Mouse (Mus musculus): ENCODE measurements around the gene Mta3. TPM values are rescaled to one million over a fixed set of nuclear protein-coding genes. Genes with fewer than 3 reads are reported as not detected.

The Mta3 gene
- polyA plus RNA-seq, 1 experiment, result 33.0 TPM

DNA sequence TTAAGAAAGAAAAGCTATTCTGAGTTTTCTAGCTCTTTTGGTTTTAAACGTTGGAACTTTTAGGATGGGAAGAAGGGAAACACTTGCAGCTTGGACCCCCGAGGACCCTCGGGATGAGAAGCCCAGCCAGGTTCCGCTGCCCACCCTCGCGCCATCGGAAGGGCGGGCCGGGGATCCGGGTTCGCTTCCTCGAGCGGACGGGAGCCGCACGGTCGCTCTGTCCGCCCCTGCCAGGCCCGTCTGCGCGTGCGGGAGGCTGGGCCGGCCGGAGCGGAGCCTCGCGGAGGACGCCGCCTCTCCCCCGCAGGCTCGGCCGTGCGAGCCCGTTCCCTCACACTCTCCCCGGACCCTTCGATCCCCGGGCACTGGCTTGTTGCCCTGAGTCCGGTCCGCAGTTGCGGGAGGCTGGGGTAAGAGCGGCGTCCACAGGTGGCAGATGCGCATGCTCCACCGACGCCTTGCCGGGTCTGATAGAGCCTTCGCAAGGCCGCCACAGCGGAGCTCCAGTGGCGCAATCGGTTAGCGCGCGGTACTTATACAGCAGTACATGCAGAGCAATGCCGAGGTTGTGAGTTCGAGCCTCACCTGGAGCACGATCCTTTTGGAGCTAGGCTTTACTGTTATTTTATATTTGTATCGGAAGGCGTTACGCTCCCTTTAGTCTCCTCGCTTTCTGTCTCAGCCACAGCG, 155.6 kb downstream of the Mta3 start:
- TF ChIP-seq POLR2A (IDR thresholded peaks at IDR 0.05; ENCODE audit: low read depth, low read length) (no peak), CTCF (conservative IDR thresholded peaks at IDR 0.05; ENCODE audit: insufficient read depth, insufficient read length, low read depth, low read length) (no peak)
- Histone ChIP-seq H3K27me3 (replicated peaks; ENCODE audit: control insufficient read depth, insufficient read depth, low read length) (no peaks in the 10 kb centered on the region), H3K27ac (ENCODE audit: insufficient read depth, low read depth, low read length) (peak overlapping the region; percentile 88), H3K4me3 (ENCODE audit: insufficient read depth, low read depth, low read length) (peak overlapping the region; percentile 80), H3K4me1 (ENCODE audit: control insufficient read depth, insufficient read depth, low read length) (no peaks in the 10 kb centered on the region; the same call in 1 of the 2 replicates), H3K36me3 (ENCODE audit: control insufficient read depth, insufficient read depth, low read length) (no peaks in the 10 kb centered on the region)
- under 1% methylated on average over 62 of the region's 62 CpGs for WGBS
- peak; percentile 98 for DNase-seq

DNA sequence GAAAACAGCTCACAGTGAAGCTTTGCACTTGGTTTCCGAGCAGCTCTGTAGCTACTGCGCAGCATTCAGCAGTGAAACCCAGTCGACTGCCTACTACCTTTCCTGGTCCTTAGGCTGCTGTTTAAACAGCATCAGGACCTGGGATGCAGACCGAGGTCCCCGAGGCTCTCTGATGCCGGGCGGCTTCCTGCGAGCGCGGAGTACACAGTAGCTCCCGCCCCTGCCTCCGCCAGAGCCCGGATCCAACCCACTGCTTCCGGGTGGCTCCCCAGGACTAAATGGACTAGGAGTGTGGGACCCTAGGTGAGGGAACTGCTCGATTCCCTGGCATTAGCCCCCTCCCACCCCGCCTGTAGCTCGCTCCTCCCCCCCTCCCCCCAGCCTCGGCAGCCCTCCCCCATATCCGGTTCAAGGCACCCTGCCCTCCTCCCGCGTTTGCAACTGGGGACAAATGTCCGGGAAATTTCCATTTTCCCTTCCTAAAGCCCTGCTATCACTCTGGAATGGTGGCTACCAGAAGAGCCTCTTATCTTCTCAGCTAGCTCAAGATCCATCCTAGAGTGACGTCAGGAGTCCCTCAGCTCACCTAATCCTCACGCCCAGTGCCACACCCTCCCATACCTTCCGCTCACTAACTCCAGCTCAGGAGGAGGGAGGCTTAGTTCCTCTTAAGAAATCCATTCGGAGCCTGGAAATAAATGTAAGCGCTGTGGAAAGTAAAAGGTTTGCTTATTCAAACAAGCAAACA, 156.3 kb downstream of the Mta3 start:
- Histone ChIP-seq H3K27me3 (replicated peaks; ENCODE audit: control insufficient read depth, insufficient read depth, low read length) (no peaks in the 10 kb centered on the region), H3K27ac (ENCODE audit: insufficient read depth, low read depth, low read length) (peak overlapping the region; percentile 88), H3K36me3 (ENCODE audit: control insufficient read depth, insufficient read depth, low read length) (no peaks in the 10 kb centered on the region), H3K4me1 (ENCODE audit: control insufficient read depth, insufficient read depth, low read length) (no peaks in the 10 kb centered on the region; the same call in 1 of the 2 replicates), H3K4me3 (ENCODE audit: insufficient read depth, low read depth, low read length) (peak overlapping the region; percentile 80)
- TF ChIP-seq POLR2A (IDR thresholded peaks at IDR 0.05; ENCODE audit: low read depth, low read length) (peak; percentile 31), CTCF (conservative IDR thresholded peaks at IDR 0.05; ENCODE audit: insufficient read depth, insufficient read length, low read depth, low read length) (no peak)
- DNase-seq, result no peak
- WGBS, result under 1% methylated on average over 26 of the region's 27 CpGs

DNA sequence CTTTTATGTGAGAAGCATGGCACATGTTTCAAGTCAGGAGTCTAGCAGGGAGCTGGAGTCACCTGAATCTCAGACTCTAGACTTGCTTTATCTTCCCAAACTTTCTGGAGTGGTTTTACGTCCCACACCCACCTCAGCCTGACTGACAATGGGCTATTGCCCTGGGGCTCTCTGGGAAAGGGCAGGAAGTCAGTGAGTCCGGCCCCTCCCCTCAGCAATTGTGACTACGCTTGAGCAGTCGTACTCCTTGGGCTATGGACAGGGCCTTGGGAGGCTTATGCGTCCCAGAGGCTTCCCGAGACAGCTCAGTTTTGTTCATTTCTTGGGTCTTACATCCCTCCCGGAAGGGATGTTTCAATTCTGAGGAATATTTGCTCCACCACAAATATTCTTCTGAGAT, 159.4 kb downstream of the Mta3 start:
- H3K4me3 ChIP-seq (ENCODE audit: insufficient read depth, low read depth, low read length), result no peak overlapping the region
- no peak for TF ChIP-seq POLR2A (IDR thresholded peaks at IDR 0.05; ENCODE audit: low read depth, low read length)
- no peak for TF ChIP-seq CTCF (conservative IDR thresholded peaks at IDR 0.05; ENCODE audit: insufficient read depth, insufficient read length, low read depth, low read length)
- no peak overlapping the region for H3K27ac ChIP-seq (ENCODE audit: insufficient read depth, low read depth, low read length)
- H3K27me3 ChIP-seq (replicated peaks; ENCODE audit: control insufficient read depth, insufficient read depth, low read length), result no peaks in the 10 kb centered on the region
- no peak for DNase-seq
- no peaks in the 10 kb centered on the region; the same call in 1 of the 2 replicates for H3K4me1 ChIP-seq (ENCODE audit: control insufficient read depth, insufficient read depth, low read length)
- H3K36me3 ChIP-seq (ENCODE audit: control insufficient read depth, insufficient read depth, low read length), result no peaks in the 10 kb centered on the region
- 60% methylated on average over 7 of the region's 7 CpGs for WGBS

DNA sequence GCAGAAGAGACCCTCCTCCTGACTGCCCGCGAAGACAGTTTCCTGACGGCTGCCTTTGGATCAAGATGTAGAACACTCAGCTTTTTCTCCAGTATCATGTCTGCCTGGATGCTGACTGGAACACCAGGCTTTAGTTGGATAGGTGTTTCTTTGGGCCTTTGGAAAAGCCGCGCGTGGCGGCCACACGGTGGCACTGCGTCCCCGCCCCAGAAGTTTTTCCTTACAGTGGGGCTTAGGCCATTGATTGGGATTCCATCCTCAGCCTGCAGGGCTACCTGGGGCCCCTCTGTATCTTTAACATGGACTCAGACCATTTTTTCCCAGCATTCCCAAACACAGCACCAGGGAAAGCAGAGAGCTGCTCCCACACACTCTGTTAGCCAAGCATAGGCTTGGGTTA, 160.6 kb downstream of the Mta3 start:
- WGBS, result 21% methylated on average over 10 of the region's 10 CpGs
- Histone ChIP-seq H3K36me3 (ENCODE audit: control insufficient read depth, insufficient read depth, low read length) (no peaks in the 10 kb centered on the region), H3K4me3 (ENCODE audit: insufficient read depth, low read depth, low read length) (no peak overlapping the region), H3K27me3 (replicated peaks; ENCODE audit: control insufficient read depth, insufficient read depth, low read length) (no peaks in the 10 kb centered on the region), H3K4me1 (ENCODE audit: control insufficient read depth, insufficient read depth, low read length) (no peaks in the 10 kb centered on the region; the same call in 1 of the 2 replicates), H3K27ac (ENCODE audit: insufficient read depth, low read depth, low read length) (no peak overlapping the region)
- peak; percentile 64 for TF ChIP-seq CTCF (conservative IDR thresholded peaks at IDR 0.05; ENCODE audit: insufficient read depth, insufficient read length, low read depth, low read length)
- no peak for TF ChIP-seq POLR2A (IDR thresholded peaks at IDR 0.05; ENCODE audit: low read depth, low read length)
- DNase-seq, result no peak

DNA sequence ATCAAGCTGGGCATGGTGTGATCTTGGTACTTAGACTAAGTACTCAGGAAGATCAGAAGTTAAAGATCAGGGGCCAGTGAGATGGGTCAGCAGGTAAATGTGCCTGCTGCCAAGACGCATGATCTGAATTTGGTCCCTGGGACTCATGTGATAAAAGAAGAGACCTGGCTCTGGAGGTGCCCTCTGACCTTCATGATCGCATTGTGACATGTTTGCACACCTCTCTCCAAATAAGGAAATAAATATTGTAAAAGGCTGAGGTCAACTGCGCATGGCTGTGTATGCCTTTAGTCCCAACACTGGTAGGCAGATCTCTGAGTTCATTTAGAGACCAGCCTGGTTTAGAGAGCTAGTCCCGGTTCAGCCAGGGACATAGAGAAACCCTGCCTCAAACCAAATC, 164.4 kb downstream of the Mta3 start:
- 93% methylated on average over 4 of the region's 4 CpGs for WGBS
- Histone ChIP-seq H3K27ac (ENCODE audit: insufficient read depth, low read depth, low read length) (no peak overlapping the region), H3K4me3 (ENCODE audit: insufficient read depth, low read depth, low read length) (no peak overlapping the region), H3K4me1 (ENCODE audit: control insufficient read depth, insufficient read depth, low read length) (no peaks in the 10 kb centered on the region), H3K27me3 (replicated peaks; ENCODE audit: control insufficient read depth, insufficient read depth, low read length) (no peaks in the 10 kb centered on the region), H3K36me3 (ENCODE audit: control insufficient read depth, insufficient read depth, low read length) (no peaks in the 10 kb centered on the region)
- TF ChIP-seq CTCF (conservative IDR thresholded peaks at IDR 0.05; ENCODE audit: insufficient read depth, insufficient read length, low read depth, low read length), result no peak
- no peak for TF ChIP-seq POLR2A (IDR thresholded peaks at IDR 0.05; ENCODE audit: low read depth, low read length)
- no peak for DNase-seq

Other genes with a start within 250 kb of the Mta3 start
- gene Cox7a2l, start 188.8 kb upstream of the Mta3 start, polyA plus RNA-seq (2012; rRNA removed), result 165 and 201 TPM in 2 replicates
- 0.08 and 0.12 TPM in 2 replicates for gene Kcng3, start 74.3 kb upstream of the Mta3 start, polyA plus RNA-seq (2012; rRNA removed)
- 201 and 213 TPM in 2 replicates for gene Haao, start 141.8 kb downstream of the Mta3 start, polyA plus RNA-seq (2012; rRNA removed)

Data from kidney, adult 2 months (tissue).